Mouse (Mus musculus) CD8-positive naive resting alpha-beta T cell, adult 2 months (primary cell): ENCODE results near the gene Pop5.

Experiments
- DNase-seq, 2 experiments: peaks; one replicate each; pipeline ENCODE4 v3.0.0; 2022; ENCODE audit warnings: low read depth in 2 of 2, low spot score in 2 of 2

Gene Pop5

GRCm38 (mm10) chr5:115235786-115236263 is at the start of gene Pop5:
Gene Pop5 (plus strand): TSS chr5:115235836.
- peak; percentile 81 to 90 for DNase-seq

- no peak for DNase-seq
These were observed 49.1 kb upstream of the Pop5 start for GRCm38 (mm10) chr5:115186371-115187073.

GRCm38 (mm10) chr5:115187188-115188131 is 48.2 kb upstream of the Pop5 start:
- DNase-seq, result peak; percentile 84 to 85

- peak; percentile 46 to 53 for DNase-seq
These were observed 46.8 kb upstream of the Pop5 start for GRCm38 (mm10) chr5:115188824-115189223.

- no peak for DNase-seq
These were observed 45.6 kb upstream of the Pop5 start for GRCm38 (mm10) chr5:115190081-115190480.

- DNase-seq, result no peak
These were observed 43.5 kb upstream of the Pop5 start for GRCm38 (mm10) chr5:115191880-115192827.

GRCm38 (mm10) chr5:115192828-115193195 is 42.8 kb upstream of the Pop5 start:
- DNase-seq, result no peak

GRCm38 (mm10) chr5:115193226-115193625 is 42.4 kb upstream of the Pop5 start:
- peak; percentile 27 to 48 for DNase-seq

GRCm38 (mm10) chr5:115193669-115194625 is 41.7 kb upstream of the Pop5 start, which contains the start of gene Cabp1:
Gene Cabp1 (minus strand): TSS chr5:115194381.
- DNase-seq, result peak; percentile 43 to 70

GRCm38 (mm10) chr5:115194626-115195221 is 40.9 kb upstream of the Pop5 start:
- DNase-seq, result no peak

- DNase-seq, result no peak
These were observed 31.7 kb upstream of the Pop5 start for GRCm38 (mm10) chr5:115203735-115204561.

- no peak for DNase-seq
These were observed 30.9 kb upstream of the Pop5 start for GRCm38 (mm10) chr5:115204562-115205311.

- no peak for DNase-seq
These were observed 28.4 kb upstream of the Pop5 start for GRCm38 (mm10) chr5:115207244-115207643.

GRCm38 (mm10) chr5:115207892-115208291 is 27.7 kb upstream of the Pop5 start:
- no peak for DNase-seq

- no peak for DNase-seq
These were observed 27.0 kb upstream of the Pop5 start for GRCm38 (mm10) chr5:115208601-115209000.

- peak; percentile 37 to 58 for DNase-seq
These were observed 25.3 kb upstream of the Pop5 start for GRCm38 (mm10) chr5:115210380-115210779.

- no peak for DNase-seq
These were observed 23.2 kb upstream of the Pop5 start for GRCm38 (mm10) chr5:115212451-115212850.

GRCm38 (mm10) chr5:115212861-115213260 is 22.8 kb upstream of the Pop5 start:
- no peak for DNase-seq
